Mouse (Mus musculus) hindbrain, embryonic 15.5 days (tissue): ENCODE data around the gene Colgalt2. TPM values are rescaled to one million over a fixed set of nuclear protein-coding genes. Genes with fewer than 3 reads are reported as not detected.

ENCODE experiments used
- ATAC-seq: fragments of 200-750 bp; cut with Nextera tagmentation; 2 replicates; pipeline ENCODE4 v1.8.0; 2017; ENCODE audit warnings: low read depth, moderate number of reproducible peaks, moderate TSS enrichment; ENCODE audit not compliant: low FRiP score
- H3K27ac ChIP-seq: fragments of 300-500 bp; sonication (generic); replicated peaks from 2 replicates; pipeline ENCODE4 v1.5.1; 2015; ENCODE audit warnings: mild to moderate bottlenecking, inconsistent platforms
- H3K27me3 ChIP-seq: fragments of 300-500 bp; sonication (generic); 2 replicates; pipeline ENCODE4 v1.6.1; 2015; ENCODE audit warnings: control low read depth, inconsistent platforms
- H3K36me3 ChIP-seq: fragments of 300-500 bp; sonication (generic); 2 replicates; pipeline ENCODE4 v1.6.1; 2015; ENCODE audit warnings: control low read depth, inconsistent platforms
- H3K4me1 ChIP-seq: fragments of 300-500 bp; sonication (generic); replicated peaks from 2 replicates; pipeline ENCODE4 v1.6.1; 2015; ENCODE audit warnings: control low read depth, inconsistent platforms
- H3K4me2 ChIP-seq: fragments of 300-500 bp; sonication (generic); 2 replicates; pipeline ENCODE4 v1.6.1; 2015; ENCODE audit warnings: moderate library complexity, mild to moderate bottlenecking, inconsistent platforms
- H3K4me3 ChIP-seq: fragments of 300-500 bp; sonication (generic); 2 replicates; pipeline ENCODE4 v1.5.1; 2015; ENCODE audit warnings: mild to moderate bottlenecking, inconsistent platforms
- H3K9ac ChIP-seq: fragments of 300-500 bp; sonication (generic); 2 replicates; pipeline ENCODE4 v1.6.1; 2015; ENCODE audit warnings: inconsistent platforms
- H3K9me3 ChIP-seq: fragments of 300-500 bp; sonication (generic); 2 replicates; pipeline ENCODE4 v1.6.1; 2016; ENCODE audit warnings: control low read depth, inconsistent platforms
- WGBS: fragments of 180-500 bp; shearing (Covaris S2); methylation state at CpG from one replicate; pipeline ENCODE4 v1.1.7; 2015; 5-methylcytosine and 5-hydroxymethylcytosine counted together
- polyA plus RNA-seq: library from polyadenylated mRNA; unstranded; fragments of >200 nt; fragmentation: Nextera tagmentation; extraction: Ambion mirVana; gene quantifications from 2 replicates; pipeline ENCODE4 v1.2.1, GENCODE M21; 2015

The Colgalt2 gene
- polyA plus RNA-seq, 1 experiment from 2014 or later, result 3.7 TPM

DNA sequence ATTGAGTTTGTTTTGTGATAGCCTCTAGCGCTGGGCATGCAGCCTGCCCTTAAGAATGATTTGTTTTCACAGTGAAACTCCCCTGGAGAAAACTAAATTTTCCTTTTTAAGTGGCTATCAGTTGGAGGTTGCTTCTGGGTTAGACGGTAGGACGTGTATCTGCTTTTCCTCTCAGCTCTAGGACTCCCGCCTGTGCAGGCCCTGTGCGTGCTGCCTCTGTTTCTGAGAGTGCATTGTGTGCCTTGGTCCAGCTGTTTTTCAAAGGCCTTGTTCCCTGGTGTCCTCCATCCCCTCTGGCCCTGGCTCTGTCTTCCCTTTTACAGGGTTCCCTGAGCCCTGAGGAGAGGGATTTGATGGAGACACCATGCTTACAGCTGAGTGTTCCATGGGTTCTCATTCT is 58.0 kb downstream of the Colgalt2 start:
- no peaks in the 10 kb centered on the region for H3K9me3 ChIP-seq
- ATAC-seq, result no peak

DNA sequence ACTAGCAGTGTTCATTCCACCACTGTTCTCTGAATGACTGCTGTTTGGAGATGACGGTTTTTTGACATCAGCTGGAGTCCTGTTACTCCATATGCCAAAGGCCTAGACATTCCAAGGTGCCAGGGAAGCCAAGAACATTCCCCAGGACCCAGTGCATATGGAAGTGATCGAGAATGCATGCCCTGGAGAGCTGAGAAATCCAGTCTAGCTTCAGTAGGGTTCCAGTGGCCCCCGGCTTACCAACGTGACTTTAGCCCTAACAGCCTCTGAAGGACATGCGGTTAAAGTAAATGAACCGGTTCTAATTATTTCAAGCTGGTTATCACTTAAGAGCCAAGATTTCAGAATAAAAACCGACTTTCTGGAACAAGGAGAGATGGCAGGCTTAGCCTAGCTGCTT is 59.4 kb downstream of the Colgalt2 start:
- Histone ChIP-seq H3K27me3 (no peaks in the 10 kb centered on the region), H3K27ac (no peak overlapping the region), H3K4me3 (no peak overlapping the region), H3K36me3 (no peaks in the 10 kb centered on the region), H3K4me2 (no peak overlapping the region), H3K4me1 (peaks cover 14% of the 10 kb centered on the region), H3K9me3 (no peaks in the 10 kb centered on the region), H3K9ac (no peak overlapping the region)
- WGBS, result 78% methylated on average over 7 of the region's 7 CpGs
- no peak for ATAC-seq

More for the DNA sequence above, 58.0 kb downstream of the Colgalt2 start:
- Histone ChIP-seq H3K4me2 (no peak overlapping the region), H3K4me3 (no peak overlapping the region), H3K27me3 (no peaks in the 10 kb centered on the region), H3K9ac (no peak overlapping the region), H3K27ac (no peak overlapping the region), H3K36me3 (no peaks in the 10 kb centered on the region), H3K4me1 (peaks cover 14% of the 10 kb centered on the region)
- 71% methylated on average over 5 of the region's 5 CpGs for WGBS

DNA sequence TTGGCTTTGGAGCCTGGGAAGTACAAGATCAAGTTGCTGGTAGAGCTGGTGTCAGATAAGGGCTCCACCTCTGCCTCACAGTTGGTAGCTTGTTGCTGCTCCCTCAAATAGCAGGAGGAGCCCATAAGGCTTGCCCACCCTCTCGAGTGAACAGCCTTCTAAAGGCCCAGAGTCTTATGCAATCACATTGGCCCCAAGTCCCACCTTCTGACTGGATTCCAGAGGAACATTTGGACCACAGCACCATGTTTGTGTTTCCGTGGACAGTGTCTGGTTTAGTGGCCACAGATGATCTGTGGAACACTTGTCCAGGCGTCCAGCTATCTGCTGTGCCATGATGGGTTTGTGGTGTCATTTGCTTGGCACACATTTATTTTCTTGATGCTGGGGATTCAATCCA is 61.3 kb downstream of the Colgalt2 start:
- Histone ChIP-seq H3K27ac (no peak overlapping the region), H3K4me2 (no peak overlapping the region), H3K9me3 (no peaks in the 10 kb centered on the region), H3K4me3 (no peak overlapping the region), H3K27me3 (no peaks in the 10 kb centered on the region), H3K36me3 (no peaks in the 10 kb centered on the region), H3K9ac (no peak overlapping the region), H3K4me1 (peaks cover 5% of the 10 kb centered on the region; the same call in 1 of the 2 replicates)
- WGBS, result 83% methylated on average over 3 of the region's 3 CpGs
- no peak for ATAC-seq

DNA sequence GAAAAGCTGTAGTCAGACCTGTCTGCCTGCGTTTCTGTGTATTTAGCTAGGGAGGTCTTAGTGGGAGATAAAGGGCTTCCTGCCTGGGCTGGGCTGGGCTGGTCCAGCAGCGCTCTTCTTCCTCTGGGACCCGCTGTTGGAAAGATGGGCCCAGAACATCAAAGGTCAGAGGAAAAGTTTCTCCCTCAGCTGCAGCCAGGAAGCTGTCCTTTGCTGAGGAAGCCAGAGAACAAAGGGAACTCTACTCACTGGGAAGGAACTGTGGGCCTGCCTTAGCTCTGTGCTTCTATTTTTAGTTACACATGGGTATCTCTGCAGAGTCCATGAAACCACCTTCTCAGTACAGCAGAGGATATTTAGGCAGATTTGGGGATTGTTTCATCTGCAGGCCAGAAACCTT is 62.2 kb downstream of the Colgalt2 start:
- ATAC-seq, result no peak

DNA sequence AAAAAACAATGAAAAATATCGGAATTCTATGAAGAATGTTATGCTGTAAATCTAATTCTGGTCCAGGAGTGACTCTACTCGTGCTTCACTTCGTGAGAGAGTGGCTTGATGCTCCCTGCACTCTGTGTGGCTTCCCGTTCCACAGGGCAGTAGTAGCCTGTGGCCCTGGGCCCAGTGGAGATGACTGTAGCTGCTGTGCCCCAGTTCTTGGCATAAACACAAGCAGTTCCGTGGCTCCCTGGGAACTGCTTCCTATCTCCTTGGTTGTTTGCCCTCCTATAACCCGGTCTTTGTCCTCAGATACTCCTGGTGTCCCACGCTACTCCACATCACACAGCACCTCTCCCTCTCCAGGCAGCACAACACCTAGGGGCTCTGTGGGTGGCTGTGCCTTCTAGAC is 62.7 kb downstream of the Colgalt2 start:
- no peaks in the 10 kb centered on the region for H3K27me3 ChIP-seq
- no peak overlapping the region for H3K4me3 ChIP-seq
- H3K9me3 ChIP-seq, result no peaks in the 10 kb centered on the region
- H3K27ac ChIP-seq, result no peak overlapping the region
- no peak overlapping the region for H3K9ac ChIP-seq
- no peak; the same call in 1 of the 2 replicates for ATAC-seq
- no peaks in the 10 kb centered on the region for H3K36me3 ChIP-seq
- 86% methylated on average over 7 of the region's 7 CpGs for WGBS
- peaks cover 2% of the 10 kb centered on the region; the same call in 1 of the 2 replicates for H3K4me1 ChIP-seq
- no peak overlapping the region for H3K4me2 ChIP-seq

More for the DNA sequence above, 62.2 kb downstream of the Colgalt2 start:
- Histone ChIP-seq H3K4me1 (peaks cover 2% of the 10 kb centered on the region; the same call in 1 of the 2 replicates), H3K4me2 (no peak overlapping the region), H3K36me3 (no peaks in the 10 kb centered on the region), H3K4me3 (no peak overlapping the region), H3K9ac (no peak overlapping the region), H3K27ac (no peak overlapping the region), H3K27me3 (no peaks in the 10 kb centered on the region), H3K9me3 (no peaks in the 10 kb centered on the region)
- 67% methylated on average over 3 of the region's 3 CpGs for WGBS

DNA sequence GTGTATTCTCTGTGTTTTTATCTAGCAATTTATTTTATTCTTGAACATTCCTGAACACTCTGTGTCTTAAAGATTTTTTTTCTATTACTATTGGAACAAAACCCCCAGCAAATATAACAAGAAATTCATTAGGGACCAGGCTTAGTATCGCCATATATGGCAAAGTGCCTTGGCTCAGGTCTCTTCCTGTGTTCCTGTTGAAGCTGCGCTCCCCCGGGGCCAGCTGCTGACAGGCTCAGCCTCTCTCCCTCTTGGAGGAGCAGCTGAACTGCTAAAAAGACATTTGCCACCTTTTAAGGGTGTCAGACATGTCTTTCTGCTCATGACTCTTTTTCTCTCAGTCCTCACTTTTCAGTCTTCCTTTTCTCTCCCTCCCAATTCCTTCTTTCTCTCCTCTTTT is 66.7 kb downstream of the Colgalt2 start:
- no peak overlapping the region for H3K27ac ChIP-seq
- H3K27me3 ChIP-seq, result no peaks in the 10 kb centered on the region
- H3K9ac ChIP-seq, result no peak overlapping the region
- no peaks in the 10 kb centered on the region for H3K36me3 ChIP-seq
- 54% methylated on average over 3 of the region's 3 CpGs for WGBS
- H3K4me3 ChIP-seq, result no peak overlapping the region
- H3K4me1 ChIP-seq, result peaks cover 13% of the 10 kb centered on the region
- no peaks in the 10 kb centered on the region for H3K9me3 ChIP-seq
- ATAC-seq, result no peak
- H3K4me2 ChIP-seq, result no peak overlapping the region

DNA sequence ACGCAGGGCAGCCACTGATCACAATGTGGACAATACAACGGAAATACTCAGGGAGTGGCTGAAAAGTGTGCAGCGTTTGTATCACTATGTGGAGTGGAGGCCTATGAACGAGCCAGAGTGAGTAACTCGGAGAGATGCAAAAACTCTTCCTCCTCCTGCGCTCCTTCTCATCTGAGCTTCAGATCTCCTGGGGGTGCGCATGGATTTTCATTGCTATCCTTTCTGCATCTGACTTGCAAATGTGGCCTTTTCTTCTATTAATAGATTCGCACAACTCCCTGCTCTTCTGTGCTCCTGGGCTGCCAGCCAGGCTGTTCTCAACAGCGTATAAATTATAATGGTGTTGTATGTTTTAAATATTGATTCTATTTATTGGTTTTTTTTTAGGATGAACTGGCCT is 68.8 kb downstream of the Colgalt2 start:
- Histone ChIP-seq H3K9ac (no peak overlapping the region), H3K36me3 (no peaks in the 10 kb centered on the region), H3K27me3 (no peaks in the 10 kb centered on the region), H3K27ac (no peak overlapping the region; the same call in 1 of the 2 replicates), H3K4me1 (peaks cover 13% of the 10 kb centered on the region), H3K9me3 (no peaks in the 10 kb centered on the region), H3K4me2 (no peak overlapping the region), H3K4me3 (no peak overlapping the region)
- no peak for ATAC-seq
- 30% methylated on average over 9 of the region's 9 CpGs for WGBS

DNA sequence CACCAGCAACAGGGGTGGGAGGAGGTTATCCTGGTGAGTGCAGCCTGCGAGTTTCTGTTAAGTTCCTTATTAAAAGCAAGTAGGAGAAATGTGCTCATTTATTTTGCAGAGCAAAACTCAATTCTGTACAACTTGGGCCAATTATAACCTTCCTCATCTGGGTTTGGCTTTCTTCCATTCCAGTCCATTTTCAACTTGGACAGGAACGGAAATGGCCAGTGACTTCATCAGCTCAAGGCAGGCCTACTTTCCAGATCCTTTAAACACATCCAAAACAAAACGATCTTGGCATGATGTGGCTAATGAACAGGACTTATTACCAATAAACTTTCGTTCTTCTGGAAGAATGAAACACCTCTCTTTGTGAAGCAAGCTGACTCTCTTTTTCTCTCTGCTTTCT is 76.5 kb downstream of the Colgalt2 start:
- ATAC-seq, result no peak
- H3K27me3 ChIP-seq, result no peaks in the 10 kb centered on the region
- no peaks in the 10 kb centered on the region for H3K9me3 ChIP-seq
- WGBS, result 89% methylated on average over 4 of the region's 4 CpGs
- H3K36me3 ChIP-seq, result no peaks in the 10 kb centered on the region
- H3K4me1 ChIP-seq, result no peaks in the 10 kb centered on the region
- no peak overlapping the region for H3K9ac ChIP-seq
- no peak overlapping the region for H3K4me2 ChIP-seq
- H3K4me3 ChIP-seq, result no peak overlapping the region
- no peak overlapping the region for H3K27ac ChIP-seq

DNA sequence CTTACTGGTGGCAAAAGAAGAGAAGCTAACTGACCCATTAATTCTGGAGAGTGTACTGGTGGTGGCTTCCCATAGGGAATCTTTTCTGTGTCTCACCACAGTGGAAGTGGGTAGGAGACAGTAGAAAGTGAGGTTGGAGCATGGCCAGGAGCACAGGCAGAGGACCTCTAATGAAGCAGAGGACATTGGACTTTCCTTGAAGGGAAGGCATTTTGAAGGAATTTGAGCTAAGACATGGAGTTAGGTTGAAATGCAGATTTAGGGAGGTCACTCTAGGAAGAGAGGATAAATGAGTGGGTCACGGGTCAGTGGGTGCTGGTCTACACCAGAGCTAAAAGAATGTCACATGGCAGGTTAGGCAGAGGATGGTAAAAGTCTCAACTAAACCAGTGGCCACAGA is 91.2 kb downstream of the Colgalt2 start:
- 94% methylated on average over 1 of the region's 1 CpGs for WGBS
- no peak overlapping the region for H3K27ac ChIP-seq
- no peak overlapping the region for H3K4me2 ChIP-seq
- H3K4me3 ChIP-seq, result no peak overlapping the region
- H3K4me1 ChIP-seq, result no peaks in the 10 kb centered on the region
- no peaks in the 10 kb centered on the region for H3K9me3 ChIP-seq
- no peaks in the 10 kb centered on the region for H3K27me3 ChIP-seq
- H3K9ac ChIP-seq, result no peak overlapping the region
- H3K36me3 ChIP-seq, result no peaks in the 10 kb centered on the region
- ATAC-seq, result no peak

DNA sequence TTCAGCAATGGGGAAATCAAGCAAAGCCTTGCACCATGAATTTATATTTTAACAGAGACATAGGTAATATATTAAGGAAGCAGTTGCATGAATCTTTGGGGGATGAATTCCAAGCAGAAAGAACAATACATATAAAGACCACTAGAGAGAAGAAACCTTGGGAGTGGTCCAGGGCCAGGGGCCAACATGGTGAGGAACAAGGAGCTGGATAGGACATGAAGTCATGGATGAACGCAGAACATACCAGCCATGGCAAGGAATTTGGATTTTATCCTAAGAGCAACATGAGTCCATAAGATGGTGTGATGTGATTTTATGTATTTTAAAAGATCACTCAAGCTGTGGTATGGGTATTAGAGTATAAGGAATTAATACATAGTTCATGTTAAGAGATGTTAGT is 92.6 kb downstream of the Colgalt2 start:
- no peak for ATAC-seq
- 94% methylated on average over 1 of the region's 1 CpGs for WGBS
- H3K9ac ChIP-seq, result no peak overlapping the region

DNA sequence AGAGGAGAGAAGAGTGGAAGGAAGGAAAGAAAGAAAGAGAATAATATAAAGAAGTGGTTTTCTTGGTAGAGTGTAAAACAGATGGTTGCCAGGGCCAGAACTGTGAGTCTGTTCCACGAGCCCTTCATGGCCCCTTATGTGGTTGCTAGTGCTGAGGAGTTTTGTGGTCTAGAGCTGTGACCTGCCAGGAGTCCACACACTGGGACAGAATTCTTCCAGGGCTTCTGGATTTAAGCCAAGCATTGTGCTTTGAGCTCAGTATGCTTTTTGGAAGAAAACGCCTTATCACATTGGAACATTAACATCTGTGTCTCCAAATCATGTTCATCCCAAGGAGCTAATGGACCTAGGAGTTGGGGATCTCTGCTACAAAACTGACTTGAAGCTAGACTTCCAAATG is 97.2 kb downstream of the Colgalt2 start:
- Histone ChIP-seq H3K9ac (no peak overlapping the region), H3K27me3 (no peaks in the 10 kb centered on the region), H3K36me3 (no peaks in the 10 kb centered on the region), H3K4me3 (no peak overlapping the region), H3K4me1 (0 out of 2 replicates have a peak, but pooled peaks cover 4% of the 10 kb centered on the region), H3K4me2 (no peak overlapping the region), H3K9me3 (no peaks in the 10 kb centered on the region), H3K27ac (no peak overlapping the region)
- WGBS, result 62% methylated on average over 2 of the region's 2 CpGs
- no peak for ATAC-seq

More for the DNA sequence above, 92.6 kb downstream of the Colgalt2 start:
- Histone ChIP-seq H3K4me3 (no peak overlapping the region), H3K27me3 (no peaks in the 10 kb centered on the region), H3K4me2 (no peak overlapping the region), H3K9me3 (no peaks in the 10 kb centered on the region), H3K36me3 (no peaks in the 10 kb centered on the region), H3K27ac (no peak overlapping the region), H3K4me1 (0 out of 2 replicates have a peak, but pooled peaks cover 1% of the 10 kb centered on the region)

DNA sequence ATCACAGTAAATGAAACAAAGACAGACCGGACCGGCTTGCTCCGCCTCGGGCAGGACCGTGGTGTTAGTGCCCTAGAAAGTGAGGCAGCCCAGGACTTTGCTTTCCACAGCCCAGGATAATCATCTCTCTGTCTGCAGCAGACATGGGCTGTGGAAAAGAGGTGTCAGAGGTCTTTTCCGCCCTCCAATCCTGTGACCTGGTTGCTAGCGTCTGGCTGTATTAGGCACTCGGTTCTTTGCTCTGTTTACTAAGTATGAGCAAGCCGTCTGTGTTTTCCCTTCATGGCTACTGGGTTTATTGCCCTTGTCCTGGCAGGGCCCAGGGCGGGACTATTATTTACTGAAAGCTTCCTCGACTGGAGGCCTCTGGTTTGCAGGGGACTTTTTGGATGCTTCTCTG is 98.0 kb downstream of the Colgalt2 start:
- no peak overlapping the region for H3K4me3 ChIP-seq
- H3K27me3 ChIP-seq, result no peaks in the 10 kb centered on the region
- WGBS, result 61% methylated on average over 11 of the region's 11 CpGs
- H3K36me3 ChIP-seq, result no peaks in the 10 kb centered on the region
- no peak overlapping the region for H3K27ac ChIP-seq
- no peak overlapping the region for H3K9ac ChIP-seq
- ATAC-seq, result no peak
- no peaks in the 10 kb centered on the region for H3K9me3 ChIP-seq
- 0 out of 2 replicates have a peak, but pooled peaks cover 4% of the 10 kb centered on the region for H3K4me1 ChIP-seq
- H3K4me2 ChIP-seq, result no peak overlapping the region

DNA sequence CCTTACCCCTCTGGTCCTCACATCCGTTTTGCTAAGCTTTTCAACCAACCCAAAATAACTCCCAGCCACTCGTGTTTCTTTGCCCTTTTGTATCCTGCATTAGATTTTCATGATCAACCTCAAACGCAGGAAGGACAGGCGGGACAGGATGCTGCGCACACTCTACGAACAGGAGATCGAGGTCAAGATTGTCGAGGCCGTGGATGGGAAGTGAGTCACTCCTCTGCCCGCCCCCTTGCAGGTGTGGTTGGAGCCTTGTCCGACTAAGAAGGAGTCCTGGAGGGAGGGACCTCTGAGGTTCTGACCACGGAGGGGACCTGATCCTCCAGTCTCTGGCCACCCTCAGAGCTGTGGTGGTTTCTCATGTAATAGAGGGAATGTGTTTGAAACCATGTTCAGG is 100.2 kb downstream of the Colgalt2 start:
- H3K4me1 ChIP-seq, result 0 out of 2 replicates have a peak, but pooled peaks cover 4% of the 10 kb centered on the region
- WGBS, result 91% methylated on average over 12 of the region's 12 CpGs
- no peaks in the 10 kb centered on the region for H3K9me3 ChIP-seq
- H3K27ac ChIP-seq, result no peak overlapping the region
- H3K27me3 ChIP-seq, result no peaks in the 10 kb centered on the region
- H3K4me2 ChIP-seq, result no peak overlapping the region
- no peak overlapping the region for H3K9ac ChIP-seq
- H3K4me3 ChIP-seq, result no peak overlapping the region
- no peaks in the 10 kb centered on the region for H3K36me3 ChIP-seq
- no peak for ATAC-seq
